Mouse (Mus musculus) adrenal gland, adult 2 months (tissue): Measurements from ENCODE around the gene Slc7a11. TPM values are rescaled to one million over a fixed set of nuclear protein-coding genes. Genes with fewer than 3 reads are reported as not detected.

Experiments
- DNase-seq: peaks from one replicate; pipeline ENCODE4 v3.0.0; 2021
- polyA plus RNA-seq: library from polyadenylated mRNA; depleted of rRNA; stranded (reverse); fragments of >200 nt; gene quantifications from 2 replicates; pipeline ENCODE4 v1.2.3, GENCODE M21; 2012
- total RNA-seq, 2 experiments: library from RNA; stranded (reverse); gene quantifications; 2 replicates each; pipeline ENCODE4 v1.2.3; 2021

The Slc7a11 gene
- total and polyA plus RNA-seq, 3 experiments = 0.28 to 1.3 (median 0.77) TPM

DNA sequence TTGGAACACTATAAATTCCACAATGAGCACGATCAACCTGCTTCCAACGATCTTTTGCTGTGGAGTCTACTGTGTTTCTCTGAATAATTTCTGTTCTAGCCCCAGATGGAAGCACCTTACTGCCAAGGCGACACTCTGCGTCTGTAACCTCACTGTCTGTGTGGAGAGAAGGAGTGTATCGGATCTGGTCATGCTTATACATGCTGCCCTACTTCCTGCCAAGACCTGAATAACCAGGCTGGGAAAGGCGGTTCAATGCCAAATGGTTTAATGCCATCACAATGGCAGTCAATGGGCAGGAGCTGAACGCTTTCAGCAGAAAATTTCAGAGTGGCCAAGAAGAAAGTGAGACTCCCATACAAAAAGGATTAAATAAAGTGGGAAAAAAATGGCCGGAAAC is 137.1 kb downstream of the Slc7a11 start:
- no peak for DNase-seq

DNA sequence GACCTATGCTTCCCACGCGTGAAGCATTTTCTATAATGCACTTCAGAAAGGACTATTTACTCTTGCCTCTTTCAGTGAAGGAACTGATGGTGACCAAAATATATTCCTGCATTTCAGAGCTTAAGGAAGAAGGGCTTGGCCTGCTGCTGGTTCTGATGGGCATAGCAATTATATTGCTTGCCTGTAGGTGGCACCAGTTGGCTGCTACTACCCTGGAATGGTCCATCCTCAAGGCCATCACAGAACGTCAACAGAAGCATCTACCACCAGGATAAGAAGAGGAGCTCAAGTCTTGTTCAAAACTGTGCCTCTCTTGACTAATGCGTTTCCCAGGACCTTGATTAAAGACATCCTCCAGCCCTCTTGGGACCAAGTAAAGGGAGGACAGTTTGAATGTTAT is 139.3 kb downstream of the Slc7a11 start:
- peak; percentile 38 for DNase-seq

DNA sequence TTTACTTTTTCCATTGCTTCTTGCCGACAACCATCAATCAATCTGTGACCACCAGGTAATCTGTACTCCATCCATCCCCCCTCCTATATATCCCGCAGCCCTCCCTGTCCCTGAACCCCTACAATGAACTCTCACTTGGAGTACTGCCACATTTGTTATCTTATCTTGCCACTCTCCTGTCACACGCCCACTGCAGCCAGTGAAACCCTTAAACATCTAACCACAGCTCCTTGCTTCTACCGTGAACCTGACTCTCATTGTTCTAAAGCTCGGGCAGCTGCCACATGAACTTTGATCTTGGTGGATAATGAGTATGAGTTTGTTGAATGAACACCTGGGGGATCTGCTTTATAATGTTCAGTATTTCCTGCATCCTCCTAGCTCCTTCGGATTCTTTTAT is 140.8 kb downstream of the Slc7a11 start:
- DNase-seq = no peak

DNA sequence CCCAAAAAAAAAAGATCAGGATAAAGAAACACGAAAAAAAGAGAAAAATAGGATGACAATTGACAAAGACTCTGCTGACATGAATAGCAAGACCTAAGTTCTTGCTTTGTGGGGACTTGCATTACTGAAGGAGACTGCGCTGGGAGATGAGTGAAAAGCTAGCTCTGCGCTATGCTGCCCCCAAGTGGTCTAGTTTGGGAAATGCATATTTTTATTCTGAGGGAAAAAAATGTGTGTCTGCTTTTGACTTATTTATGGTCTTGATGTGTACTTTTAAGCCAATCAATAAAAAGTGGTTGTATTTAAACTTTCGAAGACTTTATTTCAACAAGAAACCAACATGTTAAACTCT is 142.5 kb downstream of the Slc7a11 start:
- peak; percentile 62 for DNase-seq

DNA sequence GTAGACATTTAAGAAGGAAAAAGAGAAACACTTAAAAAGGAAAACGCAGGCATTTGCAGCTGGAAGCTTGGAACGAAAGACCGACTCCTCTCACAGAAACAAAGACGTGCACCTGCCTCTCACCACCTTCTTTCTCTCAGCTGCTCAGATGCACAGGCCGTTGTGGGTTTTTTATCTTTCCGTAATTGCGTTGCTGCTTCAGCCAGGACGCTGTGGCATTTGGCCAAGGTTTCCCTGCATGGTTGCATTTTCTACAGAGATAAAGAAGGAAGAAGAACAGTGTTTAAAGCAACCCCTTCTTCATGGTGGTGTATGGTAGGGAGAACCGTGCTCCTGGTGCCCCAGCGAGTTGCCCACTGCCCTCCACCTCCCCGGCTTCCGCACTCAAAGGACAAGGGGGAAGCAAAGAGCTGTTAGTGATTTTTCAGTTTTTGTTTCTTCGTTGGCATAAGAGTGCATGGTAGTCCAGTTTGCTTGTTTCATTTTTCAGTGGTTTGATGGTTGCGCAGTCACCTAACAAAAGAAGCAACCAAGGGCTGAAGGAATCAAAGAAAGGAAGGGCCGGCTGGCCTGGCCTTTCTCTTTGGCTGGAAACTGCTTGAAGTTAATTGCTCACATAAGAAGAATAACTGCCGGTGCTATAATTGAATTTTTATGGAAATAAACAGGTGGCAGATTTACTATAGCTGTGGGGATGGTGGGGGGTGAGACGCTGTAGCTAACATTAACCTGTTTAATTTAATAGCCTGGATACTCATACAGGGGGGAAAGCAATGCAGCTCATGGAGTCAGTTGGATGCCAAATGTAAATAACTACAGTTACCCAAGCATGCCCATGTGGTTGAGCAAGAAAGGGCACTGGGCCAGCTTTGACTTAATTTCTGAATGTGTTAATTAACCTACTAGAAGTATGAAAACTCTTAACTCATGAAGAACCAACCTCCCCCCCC is 143.1 kb downstream of the Slc7a11 start:
- DNase-seq = no peak

DNA sequence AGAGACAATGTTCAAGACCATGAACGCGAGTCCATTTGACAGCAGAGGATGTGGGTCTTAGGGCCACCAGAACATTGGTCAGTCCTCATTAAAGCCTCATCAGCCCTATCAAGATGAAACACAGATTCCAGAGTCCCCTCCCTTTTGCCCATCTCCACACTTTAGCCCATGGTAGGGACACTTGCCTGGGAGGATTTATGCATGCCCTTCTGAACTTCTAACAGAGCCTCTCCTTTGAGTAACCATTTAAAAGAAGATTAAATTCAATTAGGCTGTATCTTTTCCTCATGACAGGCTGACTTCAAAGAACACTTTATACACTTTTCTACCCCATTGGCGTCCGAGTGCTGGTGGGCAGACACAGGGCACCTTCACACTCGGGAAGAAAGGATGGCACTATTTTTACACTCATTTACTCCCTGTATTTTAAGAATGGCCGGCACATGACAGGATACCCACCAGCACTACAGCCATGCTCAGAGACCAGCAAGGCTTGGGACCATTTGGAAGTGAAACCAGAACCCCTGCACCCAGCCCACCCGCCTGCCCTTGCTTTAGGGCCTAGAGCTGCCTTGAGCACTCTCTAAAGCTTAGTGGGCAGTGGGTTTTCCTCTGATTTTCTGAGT is 144.9 kb downstream of the Slc7a11 start:
- no peak for DNase-seq

DNA sequence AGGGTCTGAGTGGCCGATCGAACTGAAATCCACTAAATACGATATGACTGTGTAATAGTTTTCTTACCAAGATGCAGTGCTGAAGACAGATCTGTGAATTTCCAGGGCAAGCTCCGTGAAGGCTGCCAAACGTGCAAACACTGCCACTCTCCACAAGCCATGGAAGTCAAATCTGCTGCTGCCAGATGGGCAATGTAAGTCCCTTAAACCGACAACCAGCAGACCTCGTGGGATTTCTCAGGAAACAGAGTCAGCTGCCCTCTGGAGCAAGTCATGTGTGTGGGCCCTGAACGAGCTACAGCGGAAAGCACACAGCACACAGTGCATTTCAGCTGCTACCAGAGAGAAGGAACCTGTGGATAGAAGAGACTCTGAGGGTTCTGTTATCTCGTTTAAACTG is 146.5 kb downstream of the Slc7a11 start:
- no peak for DNase-seq

DNA sequence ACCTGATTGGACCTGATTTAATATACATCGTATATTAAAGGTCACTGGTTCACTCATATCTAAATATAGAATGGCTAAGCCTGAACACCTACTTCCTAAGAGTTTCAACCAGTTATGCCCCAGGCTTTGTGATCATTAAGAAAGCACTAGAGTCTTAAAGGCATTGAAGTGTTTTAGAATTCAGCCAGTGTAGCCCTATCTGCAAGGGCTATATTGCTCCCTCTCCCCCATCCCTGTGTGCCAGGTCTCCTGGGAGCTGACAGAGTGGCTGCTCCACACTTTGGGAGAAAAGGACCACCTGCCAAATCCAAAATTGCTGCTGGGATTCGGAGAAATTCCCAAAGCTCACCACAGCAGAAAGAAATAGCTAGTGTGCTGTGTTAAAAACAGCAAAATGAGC is 168.4 kb downstream of the Slc7a11 start:
- DNase-seq = no peak

DNA sequence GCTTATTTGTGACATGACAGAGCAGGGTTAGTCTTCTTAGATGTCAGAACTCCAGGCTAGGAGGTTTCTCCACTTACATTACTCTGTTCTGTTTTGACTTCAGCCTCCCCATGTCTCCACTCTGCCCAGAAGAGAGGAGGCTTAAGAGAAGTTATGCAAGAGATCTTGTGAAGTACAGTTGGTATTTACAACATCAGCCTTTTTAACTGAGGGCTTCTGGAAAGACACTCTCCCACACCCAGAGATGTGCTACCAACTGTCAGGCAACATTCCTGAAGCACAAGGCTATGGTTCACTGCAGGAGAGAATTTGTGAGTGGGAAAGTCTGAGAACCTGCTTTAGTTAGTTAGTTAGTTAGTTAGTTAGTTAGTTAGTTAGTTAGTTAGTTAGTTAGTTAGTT is 171.2 kb downstream of the Slc7a11 start:
- no peak for DNase-seq

DNA sequence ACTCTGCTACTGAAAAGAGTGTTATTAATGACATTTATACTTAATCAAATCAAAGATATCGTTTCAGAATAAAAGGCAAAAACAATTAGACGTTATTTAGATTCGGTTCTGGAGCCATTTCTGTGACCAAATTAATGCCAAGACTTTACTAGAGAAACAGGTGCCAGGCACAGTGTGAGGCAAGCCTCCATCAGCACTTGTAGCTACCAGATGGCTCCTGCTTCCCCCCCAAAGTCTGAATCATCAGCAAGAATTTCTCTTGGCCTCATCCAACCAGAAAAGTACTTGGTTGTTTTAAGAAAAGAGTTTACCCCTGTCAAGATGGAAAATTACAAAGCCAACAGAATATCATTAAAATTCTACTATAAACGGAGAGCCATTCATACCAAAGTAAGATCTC is 173.7 kb downstream of the Slc7a11 start:
- no peak for DNase-seq

DNA sequence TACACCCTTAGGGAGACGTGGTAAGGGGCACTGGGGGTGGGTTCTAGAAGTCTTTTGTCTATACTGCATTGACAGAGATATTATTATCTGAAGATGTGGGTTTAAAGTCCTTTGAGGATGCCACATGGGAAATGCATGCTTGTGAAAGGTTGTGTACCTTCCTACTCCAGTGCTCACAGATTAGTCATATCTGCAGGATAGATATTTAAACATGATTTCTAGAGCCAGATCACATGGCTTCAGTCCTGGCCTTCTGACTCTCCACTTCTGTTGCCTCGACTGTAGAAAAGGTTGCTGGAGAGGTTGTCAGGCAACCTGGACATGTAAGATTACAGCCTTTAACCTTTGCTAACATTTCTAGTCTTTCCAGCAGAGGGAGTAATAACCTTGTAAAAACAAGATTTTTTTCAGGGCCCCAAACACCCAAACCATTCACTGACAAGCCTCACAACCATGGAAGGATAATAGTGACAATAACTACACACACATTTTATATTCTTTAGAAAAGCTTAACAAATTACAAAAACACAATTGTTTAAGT is 180.8 kb downstream of the Slc7a11 start:
- DNase-seq = no peak

DNA sequence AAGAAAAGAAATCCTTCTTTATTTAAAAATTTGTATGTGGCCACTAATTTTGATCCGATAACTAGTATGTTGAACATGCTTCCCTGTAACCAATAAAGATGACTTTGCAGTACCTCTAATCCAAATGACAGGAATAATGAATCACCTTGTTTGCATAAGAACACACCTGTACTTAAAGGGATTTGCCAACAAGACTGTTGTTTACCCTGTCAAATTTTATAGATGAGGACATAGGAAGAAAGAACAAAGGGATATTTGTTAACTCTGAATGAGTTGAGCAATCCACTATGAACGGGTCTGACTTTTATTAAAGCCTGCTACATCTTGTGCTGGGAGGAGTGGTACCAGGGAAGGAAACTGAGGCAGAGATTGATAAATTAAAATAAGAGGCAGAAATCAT is 181.3 kb downstream of the Slc7a11 start:
- DNase-seq = no peak

DNA sequence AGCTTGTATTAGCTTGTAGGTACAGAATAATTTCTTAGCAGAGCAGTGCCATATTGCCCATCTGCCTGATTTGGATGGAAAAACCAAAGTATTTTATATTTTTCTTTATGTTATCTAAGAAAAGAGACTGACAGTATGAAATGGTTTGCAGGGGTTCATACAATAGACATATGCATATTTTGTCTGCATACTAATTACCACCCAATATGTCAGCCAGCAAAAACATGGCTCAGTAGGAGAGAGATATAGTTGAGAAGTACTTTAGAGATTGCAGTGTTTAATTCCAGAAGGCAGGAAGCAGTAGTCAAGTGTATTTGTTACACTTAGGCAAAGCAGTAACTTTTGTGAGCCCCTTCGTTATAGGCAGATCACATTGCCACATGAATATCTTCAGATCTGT is 182.7 kb downstream of the Slc7a11 start:
- no peak for DNase-seq

DNA sequence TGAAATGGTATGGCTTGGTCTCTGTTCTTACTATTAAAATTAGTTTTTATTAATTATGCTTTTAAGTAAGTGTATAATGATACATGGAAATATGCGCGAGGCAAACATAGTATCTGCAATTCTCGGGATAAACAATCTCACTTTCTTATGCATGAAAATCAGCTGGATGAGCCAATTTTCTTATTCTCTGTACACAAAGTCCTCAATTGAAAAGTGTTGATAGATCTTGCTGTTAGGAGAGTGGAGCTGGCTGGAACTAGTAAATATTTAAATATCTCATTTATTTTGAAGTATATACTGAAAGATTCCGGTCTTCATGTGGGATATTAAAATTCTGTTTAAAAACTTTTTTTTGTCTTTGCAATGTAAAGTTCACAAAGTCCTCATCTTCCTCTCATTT is 184.6 kb downstream of the Slc7a11 start:
- DNase-seq = no peak

DNA sequence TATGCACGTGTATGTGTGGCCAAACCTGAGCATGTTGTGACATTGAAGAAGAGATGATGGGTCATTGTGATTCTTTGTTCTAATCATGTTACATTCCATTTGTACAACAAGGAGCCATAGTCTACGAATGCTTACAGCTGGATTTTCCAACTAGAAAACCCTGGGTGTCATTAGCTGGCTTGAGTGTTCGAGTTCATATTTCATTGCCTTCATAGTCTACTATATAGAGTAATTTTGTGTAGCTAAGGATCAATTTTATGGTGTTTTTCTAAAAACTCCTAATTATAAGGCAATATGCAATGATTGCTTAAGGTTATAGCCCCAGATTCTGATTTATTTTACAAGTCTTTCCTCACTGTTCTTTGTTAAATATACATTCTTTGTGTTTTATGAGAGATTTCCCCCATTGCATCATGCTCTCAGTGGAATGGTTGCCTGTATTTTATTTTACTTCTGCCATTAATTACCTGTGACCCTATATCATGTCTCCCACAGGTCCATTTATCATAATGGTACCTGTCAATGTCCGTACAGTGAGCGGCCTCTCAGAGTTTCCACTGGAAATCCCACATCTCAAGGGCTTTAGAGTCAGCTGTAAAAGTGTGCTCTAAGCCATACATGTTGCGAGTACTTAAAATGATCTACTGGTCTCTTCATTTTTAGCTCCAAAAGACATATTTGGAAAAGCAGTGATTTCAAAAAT is 193.7 kb downstream of the Slc7a11 start:
- DNase-seq = no peak

DNA sequence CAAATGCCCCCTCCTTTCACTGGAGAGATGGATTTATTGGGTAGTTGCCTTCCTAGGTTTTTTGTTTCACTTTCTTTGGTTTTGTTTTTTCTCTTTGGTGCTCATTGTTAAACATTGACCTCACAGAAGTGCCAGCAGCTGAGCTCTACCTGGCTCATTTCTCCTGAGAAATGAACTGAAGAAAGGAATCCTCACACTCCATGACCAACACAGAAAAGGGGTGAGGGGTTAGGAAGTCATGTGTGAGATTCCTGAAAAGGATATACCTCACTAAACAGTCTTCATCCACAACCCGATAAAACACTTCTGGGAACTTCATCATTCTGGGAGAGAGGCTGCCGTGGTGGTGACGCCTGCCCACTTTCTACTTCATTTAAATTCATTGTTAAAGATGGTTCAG is 207.4 kb downstream of the Slc7a11 start:
- DNase-seq = no peak

DNA sequence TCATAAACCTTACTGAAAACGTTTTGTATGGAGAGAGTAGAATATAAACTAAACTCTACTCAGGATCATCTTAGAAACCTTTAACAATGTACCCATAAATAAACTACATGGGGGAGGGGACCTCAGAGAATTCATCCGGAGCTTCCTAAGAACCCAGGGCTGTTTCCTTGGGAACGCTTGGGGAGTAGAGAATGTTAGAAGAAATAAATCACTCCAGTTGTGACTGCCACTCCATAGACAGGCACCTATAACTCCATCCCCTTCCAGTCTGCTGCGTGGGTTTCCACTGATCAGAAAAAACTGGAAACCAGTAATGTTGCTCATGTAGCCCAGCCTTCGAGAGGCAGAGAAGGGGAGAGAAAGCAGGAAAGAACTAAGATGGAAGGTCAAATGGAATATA is 210.3 kb downstream of the Slc7a11 start:
- DNase-seq = no peak

DNA sequence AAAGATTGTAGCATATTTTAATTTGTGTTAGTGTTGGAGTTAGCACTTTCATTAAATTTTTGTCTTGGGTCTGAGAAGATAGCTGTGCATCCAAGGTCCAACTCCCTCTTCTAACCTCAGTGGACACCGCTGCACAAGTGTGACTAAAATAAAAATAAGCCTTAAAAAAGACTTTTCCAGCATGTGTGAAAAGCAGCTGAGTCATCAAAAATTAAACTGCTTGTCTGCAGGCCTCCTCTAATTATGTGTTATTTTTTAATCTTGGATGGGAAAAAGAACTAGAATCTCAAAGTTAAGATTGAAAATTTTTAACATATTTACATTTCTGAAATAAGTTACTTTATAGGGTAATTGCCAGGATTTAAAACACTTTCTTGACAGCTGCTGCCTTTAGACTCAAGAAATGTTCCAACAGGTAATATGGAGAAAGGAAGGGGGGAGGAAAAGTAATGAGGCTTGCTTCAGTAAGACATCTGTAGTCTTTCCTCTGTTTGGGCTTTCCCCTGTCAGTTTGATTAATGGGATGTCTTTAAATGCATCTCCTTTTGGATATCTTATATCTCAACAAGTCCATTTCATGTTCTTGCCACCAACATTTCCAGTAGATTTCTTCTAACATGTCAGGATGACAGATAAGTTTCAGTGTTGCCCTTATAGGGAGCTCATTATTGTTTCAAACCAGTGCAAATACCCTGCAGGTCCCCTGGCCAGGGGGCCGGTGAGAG is 218.9 kb downstream of the Slc7a11 start:
- DNase-seq = no peak

DNA sequence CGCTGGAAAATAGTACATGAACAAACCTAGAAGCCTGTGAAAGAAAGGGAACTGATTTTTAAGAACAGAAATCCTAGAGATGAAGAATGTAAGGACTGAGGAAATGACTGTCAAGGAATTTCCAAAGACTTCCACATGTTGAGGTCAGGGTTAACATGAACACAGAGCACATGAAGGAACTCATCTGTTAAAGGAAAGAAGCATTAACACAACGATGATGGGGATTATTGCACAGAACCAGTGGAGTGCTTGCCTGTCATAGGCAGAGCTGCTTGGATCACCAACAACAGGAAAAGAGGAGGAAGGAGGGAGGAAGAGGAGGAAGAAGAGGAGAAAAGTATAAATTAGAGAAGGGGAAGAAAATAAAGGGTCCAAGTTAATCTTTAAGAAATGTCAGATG is 223.0 kb downstream of the Slc7a11 start:
- no peak for DNase-seq

DNA sequence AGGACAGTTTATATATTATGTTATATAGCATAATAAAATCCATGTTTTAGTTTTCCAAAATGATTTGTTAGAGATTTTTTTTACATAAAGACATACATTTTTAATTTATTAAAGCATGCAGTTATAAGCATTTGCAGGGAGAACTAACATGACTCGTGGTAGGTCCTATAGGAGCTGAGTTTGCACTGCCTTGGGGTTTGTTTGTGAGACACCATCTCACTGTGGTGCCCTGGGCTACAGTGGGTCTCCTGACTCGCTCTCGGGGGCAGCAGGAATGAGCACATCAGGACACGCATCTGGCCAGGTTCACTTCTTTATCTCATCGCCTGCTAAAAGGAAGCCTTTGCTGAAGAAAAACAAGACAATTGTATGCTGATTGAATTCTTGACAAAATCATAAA is 257.0 kb downstream of the Slc7a11 start:
- no peak for DNase-seq

DNA sequence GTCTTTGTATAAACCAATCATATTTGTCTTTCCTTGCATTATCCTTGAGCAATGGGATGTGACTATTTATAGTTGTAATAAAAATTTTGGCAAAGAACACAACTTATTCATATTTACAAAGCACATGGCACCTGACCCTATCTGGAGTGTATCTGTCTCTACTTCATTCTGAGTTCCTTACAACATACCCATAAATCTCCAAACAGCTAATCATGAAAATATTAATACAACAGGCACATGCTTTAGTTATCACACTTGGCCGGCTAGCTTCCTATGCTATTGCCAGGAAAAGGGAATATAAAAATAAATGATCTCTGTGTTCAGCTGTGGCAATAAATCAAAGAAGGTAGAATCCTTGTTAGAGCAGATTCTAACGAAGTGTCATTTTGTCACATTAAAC is 257.5 kb downstream of the Slc7a11 start:
- no peak for DNase-seq

DNA sequence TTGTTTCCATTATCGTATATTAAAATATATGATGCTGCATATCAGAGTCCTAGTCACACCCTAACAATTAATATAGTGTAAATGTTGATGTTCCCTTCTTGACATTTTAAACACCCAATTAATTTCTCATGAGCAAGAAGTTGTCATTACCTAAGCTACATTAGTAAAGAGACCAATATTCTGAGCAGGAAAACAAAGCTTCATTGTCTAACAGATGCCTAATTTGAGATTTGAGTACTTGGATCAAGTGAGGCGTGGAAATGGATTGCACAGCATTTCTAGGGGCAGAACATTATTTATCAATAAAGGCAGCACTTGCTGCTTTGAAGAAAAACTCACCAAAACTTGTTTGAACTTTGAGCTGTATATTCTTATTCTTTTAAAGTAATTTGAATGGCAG is 282.7 kb downstream of the Slc7a11 start:
- DNase-seq = no peak
